Mouse (Mus musculus): ENCODE results near the gene Itgb1.
A peak's percentile ranks its signal among the peaks of the same experiment; 100 is the strongest.

Gene Itgb1

GRCm38 (mm10) chr8:128681970-128682369 is 3.5 kb upstream of the Itgb1 start:
- no peak for DNase-seq (ENCODE audit: low spot score in 2 of 2)

GRCm38 (mm10) chr8:128684609-128685506 is 596 bp upstream of the Itgb1 start:
- DNase-seq (ENCODE audit: low spot score in 2 of 2), result no peak

- no peak for DNase-seq (ENCODE audit: low spot score in 2 of 2)
These were observed 1.1 kb downstream of the Itgb1 start for GRCm38 (mm10) chr8:128686429-128686990.

GRCm38 (mm10) chr8:128688679-128689078 is 3.2 kb downstream of the Itgb1 start:
- DNase-seq (ENCODE audit: low spot score in 2 of 2), result no peak

- no peak for DNase-seq (ENCODE audit: low spot score in 2 of 2)
These were observed 4.6 kb downstream of the Itgb1 start for GRCm38 (mm10) chr8:128690056-128690455.

- no peak for DNase-seq (ENCODE audit: low spot score in 2 of 2)
These were observed 11.4 kb downstream of the Itgb1 start for GRCm38 (mm10) chr8:128696701-128697397.

GRCm38 (mm10) chr8:128697945-128698344 is 12.5 kb downstream of the Itgb1 start:
- no peak for DNase-seq (ENCODE audit: low spot score in 2 of 2)

- no peak for DNase-seq (ENCODE audit: low spot score in 2 of 2)
These were observed 18.9 kb downstream of the Itgb1 start for GRCm38 (mm10) chr8:128704376-128704775.

- DNase-seq (ENCODE audit: low spot score in 2 of 2), result no peak
These were observed 19.4 kb downstream of the Itgb1 start for GRCm38 (mm10) chr8:128704836-128705235.

- DNase-seq (ENCODE audit: low spot score in 2 of 2), result peak; percentile 68 to 73
These were observed 23.8 kb downstream of the Itgb1 start for GRCm38 (mm10) chr8:128709261-128709660.

- no peak for DNase-seq (ENCODE audit: low spot score in 2 of 2)
These were observed 30.7 kb downstream of the Itgb1 start for GRCm38 (mm10) chr8:128716184-128716583.

GRCm38 (mm10) chr8:128724819-128725218 is 39.4 kb downstream of the Itgb1 start:
- DNase-seq (ENCODE audit: low spot score in 2 of 2), result no peak

- DNase-seq (ENCODE audit: low spot score in 2 of 2), result no peak
These were observed 41.8 kb downstream of the Itgb1 start for GRCm38 (mm10) chr8:128727213-128727612.

GRCm38 (mm10) chr8:128732254-128732653 is 46.8 kb downstream of the Itgb1 start:
- no peak for DNase-seq (ENCODE audit: low spot score in 2 of 2)

GRCm38 (mm10) chr8:128734118-128734517 is 48.7 kb downstream of the Itgb1 start:
- DNase-seq (ENCODE audit: low spot score in 2 of 2), result no peak

- DNase-seq (ENCODE audit: low spot score in 2 of 2), result no peak
These were observed 50.2 kb downstream of the Itgb1 start for GRCm38 (mm10) chr8:128735692-128736091.
